Mouse (Mus musculus): Measurements from ENCODE around the gene Rtn3.
"Not testable (repeated sequence)": the region's sequence is repeated elsewhere in the genome, so short reads cannot be mapped to it uniquely, and the experiment has no call there.

The Rtn3 gene

GRCm38 (mm10) chr19:7422656-7423027, 60.4 kb downstream of the Rtn3 start:
- no peak for DNase-seq (ENCODE audit: low read depth, low spot score)

DNA sequence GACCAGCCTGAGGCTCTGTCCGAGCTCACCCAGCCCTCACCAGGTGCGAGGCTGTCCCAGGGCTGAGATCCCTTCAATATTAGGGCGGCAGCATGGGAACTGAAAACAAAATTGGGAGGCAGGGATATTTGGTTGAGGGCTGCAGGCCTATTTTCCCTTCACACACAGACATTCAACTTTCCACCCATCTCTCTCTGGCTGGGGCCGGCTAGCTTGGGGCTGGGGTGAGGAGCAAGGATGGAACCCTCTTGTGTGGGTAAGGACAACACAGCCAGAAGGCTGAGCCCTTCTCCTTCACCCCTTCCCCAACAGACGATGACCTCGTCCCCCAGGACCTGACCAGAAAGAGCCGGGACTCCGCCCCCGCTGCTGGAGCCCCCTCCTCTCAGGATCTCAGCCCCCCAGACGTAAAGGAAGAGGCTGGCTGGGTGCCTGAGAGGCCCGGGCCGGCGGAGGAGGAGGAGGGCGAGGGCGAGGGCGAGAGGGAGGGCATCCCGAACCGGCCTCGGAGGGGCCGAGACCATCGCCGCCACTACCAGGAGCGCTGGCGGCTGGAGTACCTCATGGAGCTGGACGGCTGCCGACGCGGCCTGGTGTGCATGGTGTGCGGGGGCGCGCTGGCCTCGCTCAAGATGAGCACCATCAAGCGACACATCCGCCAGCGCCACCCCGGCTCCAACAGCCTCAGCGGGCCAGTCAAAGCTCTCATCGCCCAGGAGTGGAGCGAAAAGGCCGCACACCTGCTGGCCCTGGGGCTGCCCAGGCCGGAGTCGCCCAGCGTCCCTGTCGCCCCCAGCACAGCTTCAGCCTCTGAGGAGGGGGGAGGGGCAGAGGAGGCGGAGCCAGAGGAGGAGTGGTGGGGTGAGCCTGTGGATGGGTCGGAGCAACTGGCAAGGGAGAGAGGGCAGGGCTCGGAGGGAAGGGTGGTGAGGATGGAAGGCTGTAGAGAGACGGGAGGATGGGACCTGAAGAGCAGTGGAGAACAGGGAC, 61.2 kb downstream of the Rtn3 start:
- no peak for DNase-seq (ENCODE audit: low read depth, low spot score)

GRCm38 (mm10) chr19:7420841-7421601, 62.1 kb downstream of the Rtn3 start:
- DNase-seq (ENCODE audit: low read depth, low spot score), result no peak

DNA sequence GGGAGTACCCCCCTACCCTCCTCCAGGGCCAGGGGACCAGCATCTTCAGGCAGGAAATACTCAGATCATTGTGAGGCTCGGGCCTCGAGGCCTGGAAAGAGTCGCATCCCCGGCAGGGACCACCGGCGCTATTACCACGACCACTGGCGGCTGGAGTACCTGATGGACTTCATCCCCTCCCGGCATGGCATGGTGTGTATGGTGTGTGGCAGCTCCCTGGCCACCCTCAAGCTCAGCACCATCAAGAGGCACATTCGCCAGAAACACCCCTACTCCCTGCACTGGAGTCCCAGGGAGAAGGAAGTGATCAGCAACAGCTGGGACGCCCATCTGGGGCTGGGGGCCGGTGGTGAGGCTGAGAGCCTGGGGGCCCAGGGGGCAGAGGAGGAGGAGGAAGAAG, 63.0 kb downstream of the Rtn3 start:
- no peak for DNase-seq (ENCODE audit: low read depth, low spot score)

GRCm38 (mm10) chr19:7419134-7419533, 63.9 kb downstream of the Rtn3 start:
- no peak for DNase-seq (ENCODE audit: low read depth, low spot score)

GRCm38 (mm10) chr19:7417911-7418849, 64.9 kb downstream of the Rtn3 start:
- no peak for DNase-seq (ENCODE audit: low read depth, low spot score)

DNA sequence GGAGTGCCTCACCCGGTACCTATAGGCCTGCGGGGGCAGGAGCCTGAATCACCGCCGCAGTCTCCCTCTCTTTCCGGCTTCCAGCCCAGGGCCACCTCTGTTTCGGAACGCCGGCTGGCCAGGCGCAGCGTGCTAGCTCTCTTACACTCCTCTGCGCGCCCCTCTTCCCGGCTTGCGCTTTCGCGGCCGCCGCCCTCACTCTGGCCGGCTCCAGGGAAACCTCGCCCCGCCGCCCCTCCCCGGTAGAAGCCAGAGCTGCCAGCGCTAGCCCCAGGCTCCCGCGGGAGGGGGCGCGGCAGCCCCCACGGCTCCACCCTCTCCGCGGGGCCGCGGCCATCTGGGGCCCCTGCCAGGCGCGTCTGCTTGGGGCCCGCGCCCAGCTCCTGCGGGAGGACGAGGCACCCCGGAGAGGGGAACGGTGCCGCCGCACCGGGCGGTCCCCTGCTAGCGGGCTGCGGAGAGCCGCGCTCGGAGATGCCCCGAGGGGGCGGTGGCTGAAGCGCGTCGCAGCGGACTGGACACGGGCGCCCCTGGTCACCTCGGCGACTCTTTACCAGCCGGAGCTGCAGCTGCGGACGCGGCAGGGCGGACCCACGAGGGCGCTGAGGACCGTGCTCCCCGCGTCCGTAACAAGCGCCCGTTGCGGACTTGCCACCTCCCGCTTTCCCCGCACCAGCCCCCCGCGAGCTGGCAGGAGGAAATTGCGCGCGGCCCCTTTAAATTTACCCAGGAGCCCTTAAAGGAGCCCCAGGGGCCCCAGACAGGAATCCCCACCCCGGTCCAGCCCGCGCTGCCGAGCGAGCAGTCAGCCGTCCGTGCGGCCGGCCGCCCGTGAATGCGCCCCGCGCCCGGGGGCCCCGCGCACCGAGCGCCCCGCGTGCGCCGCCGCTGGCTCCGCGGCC, 66.0 kb downstream of the Rtn3 start, which contains the start of gene 2700081O15Rik:
TSS of gene 2700081O15Rik (plus strand) at position 792 of the 902 bp plus-strand sequence.
- DNase-seq (ENCODE audit: low read depth, low spot score), result no peak

GRCm38 (mm10) chr19:7415916-7416833, 66.9 kb downstream of the Rtn3 start:
- DNase-seq (ENCODE audit: low read depth, low spot score), result no peak

GRCm38 (mm10) chr19:7412361-7412760, 70.7 kb downstream of the Rtn3 start:
- no peak for DNase-seq (ENCODE audit: low read depth, low spot score)

GRCm38 (mm10) chr19:7404623-7405229, 78.4 kb downstream of the Rtn3 start:
- DNase-seq (ENCODE audit: low read depth, low spot score), result no peak

GRCm38 (mm10) chr19:7400635-7401034, 82.4 kb downstream of the Rtn3 start:
- no peak for DNase-seq (ENCODE audit: low read depth, low spot score)

GRCm38 (mm10) chr19:7398898-7399297, 84.2 kb downstream of the Rtn3 start:
- DNase-seq (ENCODE audit: low read depth, low spot score), result not testable (repeated sequence)

DNA sequence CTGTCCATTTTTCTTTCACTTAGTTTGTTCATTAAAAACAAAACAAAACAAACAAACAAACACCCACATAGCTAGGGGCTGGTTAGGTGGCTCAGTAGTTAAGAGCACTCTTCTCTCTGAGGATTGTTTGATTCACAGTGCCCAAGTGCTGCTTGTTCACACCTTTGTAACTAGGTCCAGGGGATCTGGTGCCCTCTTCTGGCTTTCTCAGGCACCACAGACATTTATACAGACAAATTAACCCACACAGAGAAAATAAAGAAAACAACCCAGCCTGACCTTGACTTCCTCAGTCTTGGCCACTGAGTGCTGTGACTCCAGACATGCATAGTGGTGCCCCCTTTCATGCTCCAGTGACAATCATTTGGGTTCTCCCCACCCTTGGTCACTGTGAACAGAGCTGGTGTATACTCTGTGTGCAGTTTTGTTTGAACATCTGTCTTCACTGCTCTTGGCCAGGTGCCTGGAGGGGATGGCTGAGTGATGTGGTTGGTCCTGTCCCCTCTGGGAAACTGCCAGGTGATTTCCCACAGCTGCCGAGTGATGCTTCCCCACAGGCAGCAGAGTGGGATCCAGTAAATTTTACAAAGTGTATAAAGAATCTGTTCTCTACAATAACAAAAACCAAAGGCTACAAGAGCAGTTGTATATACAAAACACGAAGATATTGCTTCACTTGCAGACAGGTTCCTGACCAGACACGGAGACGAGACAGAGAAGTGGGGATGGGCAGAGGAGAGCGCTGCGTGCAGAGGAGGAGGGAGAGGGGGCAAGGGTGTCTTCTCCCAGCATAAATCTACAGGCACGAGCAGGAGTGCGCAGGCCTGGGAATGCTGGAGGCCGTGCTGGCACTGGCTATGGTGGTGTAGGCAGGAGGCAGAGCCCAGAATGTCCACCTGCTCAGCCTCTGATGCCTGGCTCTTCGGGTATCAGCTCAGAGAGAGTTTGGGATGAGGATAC, 85.9 kb downstream of the Rtn3 start:
- DNase-seq (ENCODE audit: low read depth, low spot score), result not testable (repeated sequence)

GRCm38 (mm10) chr19:7388488-7388887, 94.6 kb downstream of the Rtn3 start:
- DNase-seq (ENCODE audit: low read depth, low spot score), result no peak

DNA sequence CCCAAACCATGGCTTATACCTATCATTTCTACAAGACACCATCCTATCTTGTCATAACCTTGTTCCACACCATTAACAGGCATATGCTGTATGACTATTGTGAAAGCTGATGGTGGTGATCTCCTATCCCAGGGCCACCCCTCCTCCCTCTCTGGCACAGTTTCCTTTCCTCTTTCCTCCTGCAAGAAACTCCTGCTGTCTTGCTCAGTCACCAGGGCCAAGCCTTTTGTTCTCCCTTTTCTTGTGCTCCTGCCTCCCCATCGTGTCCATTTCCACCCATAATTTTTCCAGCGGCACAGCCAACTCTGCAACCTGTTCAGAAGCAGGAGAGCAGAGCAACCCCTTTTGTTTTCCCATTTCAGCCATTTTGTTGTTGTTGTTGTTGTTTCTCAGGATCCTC, 97.0 kb downstream of the Rtn3 start:
- no peak for DNase-seq (ENCODE audit: low read depth, low spot score)

- DNase-seq (ENCODE audit: low read depth, low spot score), result peak; percentile 76
These were observed 99.9 kb downstream of the Rtn3 start, which contains the start of gene Spindoc for GRCm38 (mm10) chr19:7382903-7383865. Gene Spindoc, minus strand, starts transcription at chr19:7382994.

Measured in retina, adult 2 months (tissue).